9 mouse cellular contexts compared by ENCODE assay signal in the genomic region with DNA sequence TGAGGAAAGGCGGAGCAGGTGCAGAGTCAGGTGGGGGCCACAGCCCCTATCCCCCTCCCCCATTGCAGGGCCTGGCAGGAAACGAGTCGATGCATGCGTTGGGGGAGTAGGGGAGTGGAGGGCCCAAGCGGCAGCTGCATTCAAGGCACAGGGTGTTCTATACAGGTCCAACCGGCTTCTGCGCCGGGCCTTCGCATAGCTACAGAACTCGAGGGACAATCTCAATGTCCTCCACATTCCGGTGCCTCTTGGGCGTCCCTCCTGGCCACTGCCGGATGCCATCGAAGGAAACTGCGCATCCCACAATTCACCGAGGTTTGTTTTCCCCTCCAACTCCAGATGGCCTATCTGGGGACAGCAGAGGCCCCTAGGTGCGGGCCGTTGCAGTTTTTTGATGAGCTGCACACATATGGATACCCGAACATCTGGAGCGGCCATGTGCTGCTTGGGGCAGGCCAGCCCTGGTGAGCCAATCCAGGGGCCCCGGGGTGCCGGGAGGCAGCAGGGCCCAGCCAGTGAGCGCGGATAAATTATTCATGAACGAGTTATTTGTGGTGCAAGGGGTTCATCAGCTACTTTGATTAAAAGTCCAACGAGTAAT.
DNase-seq lines count a peak whose midpoint lies in the region; ATAC-seq lines count a peak whose summit lies in the region.
"Had no signal": no experiment of that assay in that cellular context is flagged by ENCODE, and none has a peak within 500 bp of the region (broad histone marks: within the 10 kb centered on the region; RNA-seq: fewer than 3 reads in every experiment).

No protein-coding gene starts in this region.

- peak overlapping the region; percentile 36 for H3K4me2 ChIP-seq in hindbrain, embryonic 12.5 days (replicated peaks)
- H3K4me2 ChIP-seq: heart, embryonic 13.5 days had no signal

- H3K4me3 ChIP-seq in hindbrain, embryonic 12.5 days: no peak overlapping the region
- H3K4me3 ChIP-seq: heart, embryonic 13.5 days; myocyte had no signal

- H3K36me3 ChIP-seq in hindbrain, embryonic 12.5 days: no peaks in the 10 kb centered on the region
- H3K36me3 ChIP-seq: heart, embryonic 13.5 days had no signal

- peaks cover 34% of the 10 kb centered on the region for H3K27me3 ChIP-seq in hindbrain, embryonic 12.5 days

- peaks cover 28% of the 10 kb centered on the region for H3K4me1 ChIP-seq in hindbrain, embryonic 12.5 days

- DNase-seq in right cerebral cortex, postnatal 4 days: peak; percentile 23
- no peak for DNase-seq in right cerebral cortex, adult 2 months (ENCODE audit: low spot score in 2 of 2)
- DNase-seq in neural tube, embryonic 10.5 days (ENCODE audit: extremely low spot score, low spot score): peak; percentile 55
- DNase-seq in spleen, postnatal 14 days (ENCODE audit: low spot score in 2 of 2): no peak
- DNase-seq in yolk sac, embryonic 10.5 days (ENCODE audit: low spot score): no peak

- H3K27ac ChIP-seq in hindbrain, embryonic 12.5 days: peak overlapping the region; percentile 41; the same call in 1 of the 2 replicates
- H3K27ac ChIP-seq: heart, embryonic 13.5 days had no signal

- no peak overlapping the region for H3K9ac ChIP-seq in hindbrain, embryonic 12.5 days
- H3K9ac ChIP-seq: heart, embryonic 13.5 days had no signal

- H3K9me3 ChIP-seq in hindbrain, embryonic 12.5 days (replicated peaks): no peaks in the 10 kb centered on the region
- H3K9me3 ChIP-seq: heart, embryonic 13.5 days had no signal

- WGBS in hindbrain, embryonic 12.5 days: 6% methylated on average over 26 of the region's 26 CpGs

- ATAC-seq in hindbrain, embryonic 12.5 days (ENCODE audit: low FRiP score): peak; percentile 86
- ATAC-seq in granulocyte monocyte progenitor cell, adult 5-6 weeks (replicated peaks; ENCODE audit: poor library complexity, severe bottlenecking): no peak

Comparison
In these comparisons a context has a peak if more than half of its experiments do, and no peak if none do; other contexts are left out.
1. DNase-seq: peak in right cerebral cortex, postnatal 4 days (single experiment) and neural tube, embryonic 10.5 days (single experiment); none in right cerebral cortex, adult 2 months (0 of 2), spleen, postnatal 14 days (0 of 2) and yolk sac, embryonic 10.5 days (single experiment).